Mouse (Mus musculus): Measurements from ENCODE around the gene Pkp4. TPM values are rescaled to one million over a fixed set of nuclear protein-coding genes. Genes with fewer than 3 reads are reported as not detected.
"Not testable (repeated sequence)": the region's sequence is repeated elsewhere in the genome, so short reads cannot be mapped to it uniquely, and the experiment has no call there.

Gene Pkp4
- polyA plus RNA-seq, 1 experiment from 2014 or later = 16.2 TPM

DNA sequence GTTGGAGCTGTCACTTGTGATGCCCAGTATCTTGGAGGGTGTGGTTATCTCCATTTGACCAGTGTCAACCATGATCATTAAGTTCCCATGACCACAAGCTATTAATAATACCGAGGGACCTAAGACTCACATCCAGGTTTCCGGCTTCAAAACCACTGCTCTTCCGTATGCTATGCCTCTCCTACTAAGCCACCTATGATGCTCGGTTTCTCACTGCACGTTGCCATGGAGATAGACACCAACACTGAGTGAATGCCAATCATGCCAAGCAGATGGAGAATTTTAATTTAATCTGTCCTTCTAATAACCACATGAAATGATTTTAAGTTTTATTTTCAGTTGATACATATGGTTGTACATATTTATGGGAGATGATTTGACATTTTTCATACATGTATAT is 229.3 kb downstream of the Pkp4 start:
- Histone ChIP-seq H3K9me3 (ENCODE audit: control insufficient read depth, low read length) (no peaks in the 10 kb centered on the region), H3K36me3 (ENCODE audit: control insufficient read depth, insufficient read depth, low read length) (no peaks in the 10 kb centered on the region), H3K27me3 (ENCODE audit: control insufficient read depth, insufficient read depth, low read length) (no peaks in the 10 kb centered on the region), H3K4me3 (ENCODE audit: low read depth, low read length) (no peak overlapping the region), H3K9ac (ENCODE audit: low read length) (no peak overlapping the region), H3K4me2 (ENCODE audit: low read depth) (no peak overlapping the region), H3K27ac (ENCODE audit: low read depth, low read length) (no peak overlapping the region), H3K4me1 (ENCODE audit: control insufficient read depth, insufficient read depth, low read length) (no peaks in the 10 kb centered on the region)
- DNase-seq (ENCODE audit: low spot score) (no peak), ATAC-seq (ENCODE audit: insufficient read depth, low FRiP score, low TSS enrichment) (no peak)
- WGBS = 93% methylated on average over 5 of the region's 5 CpGs

DNA sequence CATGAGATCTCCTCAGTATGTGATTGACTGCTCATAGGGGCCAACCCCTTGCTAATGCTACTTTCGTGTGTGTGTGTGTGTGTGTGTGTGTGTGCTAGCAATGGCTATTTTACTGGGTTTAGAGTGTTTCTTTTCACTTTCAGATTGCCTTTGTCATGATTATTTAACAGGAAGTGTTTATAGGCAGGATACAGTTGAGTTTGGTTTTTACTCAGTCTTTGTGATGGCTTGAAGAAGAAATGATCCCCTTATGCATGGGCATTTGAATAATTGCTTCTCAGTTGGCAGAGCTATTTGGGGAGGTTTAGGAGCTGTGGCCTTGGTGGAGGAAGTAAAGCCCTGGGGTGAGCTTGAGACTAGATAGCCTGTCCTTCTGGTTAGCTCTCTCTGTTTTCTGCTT is 232.5 kb downstream of the Pkp4 start:
- no peak for DNase-seq (ENCODE audit: low spot score)
- no peaks in the 10 kb centered on the region for H3K27me3 ChIP-seq (ENCODE audit: control insufficient read depth, insufficient read depth, low read length)
- no peaks in the 10 kb centered on the region for H3K4me1 ChIP-seq (ENCODE audit: control insufficient read depth, insufficient read depth, low read length)
- H3K9ac ChIP-seq (ENCODE audit: low read length) = no peak overlapping the region
- H3K27ac ChIP-seq (ENCODE audit: low read depth, low read length) = no peak overlapping the region
- no peak overlapping the region for H3K4me2 ChIP-seq (ENCODE audit: low read depth)
- no peaks in the 10 kb centered on the region for H3K9me3 ChIP-seq (ENCODE audit: control insufficient read depth, low read length)
- H3K36me3 ChIP-seq (ENCODE audit: control insufficient read depth, insufficient read depth, low read length) = no peaks in the 10 kb centered on the region
- no peak for ATAC-seq (ENCODE audit: insufficient read depth, low FRiP score, low TSS enrichment)
- no peak overlapping the region for H3K4me3 ChIP-seq (ENCODE audit: low read depth, low read length)
- 77% methylated on average over 1 of the region's 1 CpGs for WGBS

DNA sequence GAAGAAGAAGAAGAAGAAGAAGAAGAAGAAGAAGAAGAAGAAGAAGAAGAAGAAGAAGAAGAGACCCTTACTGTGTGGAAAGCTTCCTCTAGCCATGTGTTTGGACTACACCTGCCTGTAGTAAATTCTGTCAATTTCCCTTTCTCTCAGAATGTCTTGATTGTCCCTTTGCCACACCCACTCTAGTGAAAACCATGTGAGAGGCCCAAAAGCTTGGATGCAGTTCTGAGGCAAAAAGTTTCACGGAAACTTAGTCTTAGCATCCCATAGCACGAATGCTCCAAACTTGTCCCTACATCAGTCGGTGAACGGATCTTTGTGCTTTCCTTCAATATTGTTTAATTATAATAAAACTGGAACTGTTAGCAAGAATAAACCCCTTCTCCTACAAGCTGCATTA is 234.0 kb downstream of the Pkp4 start:
- no peaks in the 10 kb centered on the region for H3K36me3 ChIP-seq (ENCODE audit: control insufficient read depth, insufficient read depth, low read length)
- no peak overlapping the region for H3K4me3 ChIP-seq (ENCODE audit: low read depth, low read length)
- no peaks in the 10 kb centered on the region for H3K27me3 ChIP-seq (ENCODE audit: control insufficient read depth, insufficient read depth, low read length)
- ATAC-seq (ENCODE audit: insufficient read depth, low FRiP score, low TSS enrichment) = no peak
- no peaks in the 10 kb centered on the region for H3K4me1 ChIP-seq (ENCODE audit: control insufficient read depth, insufficient read depth, low read length)
- no peak overlapping the region for H3K9ac ChIP-seq (ENCODE audit: low read length)
- H3K9me3 ChIP-seq (ENCODE audit: control insufficient read depth, low read length) = no peaks in the 10 kb centered on the region
- H3K27ac ChIP-seq (ENCODE audit: low read depth, low read length) = no peak overlapping the region
- H3K4me2 ChIP-seq (ENCODE audit: low read depth) = no peak overlapping the region
- WGBS = 96% methylated on average over 4 of the region's 4 CpGs
- no peak for DNase-seq (ENCODE audit: low spot score)

DNA sequence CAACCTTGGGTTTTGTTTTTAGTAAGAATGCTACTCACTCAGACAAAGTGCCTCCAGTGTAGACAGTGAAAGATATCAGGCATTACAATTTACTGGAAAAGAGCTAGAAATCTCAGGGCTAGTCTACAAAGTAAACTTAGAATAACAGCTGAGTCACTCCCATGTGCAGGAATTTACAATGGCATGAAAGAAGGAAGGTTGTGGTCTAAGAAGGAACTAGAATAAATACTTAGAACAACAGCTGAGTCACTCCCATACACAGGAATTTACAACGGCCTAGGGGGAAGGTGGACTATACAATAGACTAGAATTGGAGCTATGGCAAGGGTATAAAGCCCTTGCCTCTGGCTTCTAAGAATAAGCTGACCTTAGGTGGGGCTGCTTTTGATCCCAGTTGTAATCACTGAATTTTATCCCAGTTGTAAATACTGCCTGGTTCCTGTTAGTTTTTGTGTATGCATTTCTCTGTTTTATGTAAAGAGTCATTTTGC is 234.6 kb downstream of the Pkp4 start:
- H3K9ac ChIP-seq (ENCODE audit: low read length) = not testable (repeated sequence)

DNA sequence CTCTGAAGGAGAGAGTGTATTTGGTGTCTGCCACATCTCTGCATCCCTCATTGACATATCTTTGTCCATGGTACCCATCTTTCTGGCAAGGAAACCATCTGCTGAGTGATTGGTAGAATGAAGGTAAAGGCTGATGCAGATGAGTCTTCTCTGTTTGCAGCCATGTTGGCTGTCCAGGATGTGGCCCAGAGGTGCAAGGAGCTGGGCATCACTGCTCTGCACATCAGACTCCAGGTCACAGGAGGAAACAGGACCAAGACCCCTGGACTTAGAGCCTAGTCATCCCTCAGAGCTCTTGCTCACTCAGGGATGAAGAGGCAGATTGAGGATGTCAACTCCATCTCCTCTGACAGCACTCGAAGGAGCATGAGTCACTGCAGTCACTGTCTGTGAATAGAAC is 235.9 kb downstream of the Pkp4 start:
- Histone ChIP-seq H3K9ac (ENCODE audit: low read length) (no peak overlapping the region), H3K4me2 (ENCODE audit: low read depth) (no peak overlapping the region), H3K9me3 (ENCODE audit: control insufficient read depth, low read length) (no peaks in the 10 kb centered on the region), H3K4me1 (ENCODE audit: control insufficient read depth, insufficient read depth, low read length) (no peaks in the 10 kb centered on the region), H3K36me3 (ENCODE audit: control insufficient read depth, insufficient read depth, low read length) (no peaks in the 10 kb centered on the region), H3K27ac (ENCODE audit: low read depth, low read length) (no peak overlapping the region), H3K27me3 (ENCODE audit: control insufficient read depth, insufficient read depth, low read length) (no peaks in the 10 kb centered on the region), H3K4me3 (ENCODE audit: low read depth, low read length) (no peak overlapping the region)
- 92% methylated on average over 1 of the region's 1 CpGs for WGBS
- ATAC-seq (ENCODE audit: insufficient read depth, low FRiP score, low TSS enrichment) = no peak
- DNase-seq (ENCODE audit: low spot score) = no peak

More for the DNA sequence above, 234.6 kb downstream of the Pkp4 start:
- H3K4me3 ChIP-seq (ENCODE audit: low read depth, low read length); H3K36me3 ChIP-seq (ENCODE audit: control insufficient read depth, insufficient read depth, low read length); H3K4me1 ChIP-seq (ENCODE audit: control insufficient read depth, insufficient read depth, low read length); H3K27ac ChIP-seq (ENCODE audit: low read depth, low read length); DNase-seq (ENCODE audit: low spot score); H3K9me3 ChIP-seq (ENCODE audit: control insufficient read depth, low read length); H3K4me2 ChIP-seq (ENCODE audit: low read depth); ATAC-seq (ENCODE audit: insufficient read depth, low FRiP score, low TSS enrichment); H3K27me3 ChIP-seq (ENCODE audit: control insufficient read depth, insufficient read depth, low read length): not testable (repeated sequence)
- 85% methylated on average over 1 of the region's 1 CpGs for WGBS

DNA sequence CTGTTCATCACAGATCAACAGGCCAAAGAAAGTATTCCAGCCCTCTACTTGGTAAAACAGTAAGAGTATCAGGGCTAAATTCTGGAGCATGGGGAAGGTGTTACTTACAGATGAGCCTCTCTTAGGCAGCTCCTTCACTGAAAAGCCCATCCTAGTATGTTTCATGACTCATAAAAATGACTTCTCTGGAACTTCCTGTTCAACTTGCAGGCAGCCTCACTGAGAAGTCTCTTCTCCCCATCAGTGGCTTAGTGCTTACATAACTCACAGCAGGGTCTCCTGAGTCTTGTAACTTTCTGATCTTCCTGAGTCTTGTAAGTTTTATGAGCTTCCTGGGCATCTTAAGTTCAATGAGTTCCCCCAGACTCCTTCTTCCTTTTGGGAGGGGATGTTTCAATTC is 236.9 kb downstream of the Pkp4 start:
- ATAC-seq (ENCODE audit: insufficient read depth, low FRiP score, low TSS enrichment) (no peak), DNase-seq (ENCODE audit: low spot score) (no peak)
- Histone ChIP-seq H3K27me3 (ENCODE audit: control insufficient read depth, insufficient read depth, low read length) (no peaks in the 10 kb centered on the region), H3K27ac (ENCODE audit: low read depth, low read length) (no peak overlapping the region), H3K4me1 (ENCODE audit: control insufficient read depth, insufficient read depth, low read length) (no peaks in the 10 kb centered on the region), H3K36me3 (ENCODE audit: control insufficient read depth, insufficient read depth, low read length) (no peaks in the 10 kb centered on the region), H3K4me2 (ENCODE audit: low read depth) (no peak overlapping the region), H3K4me3 (ENCODE audit: low read depth, low read length) (no peak overlapping the region), H3K9ac (ENCODE audit: low read length) (no peak overlapping the region), H3K9me3 (ENCODE audit: control insufficient read depth, low read length) (no peaks in the 10 kb centered on the region)

DNA sequence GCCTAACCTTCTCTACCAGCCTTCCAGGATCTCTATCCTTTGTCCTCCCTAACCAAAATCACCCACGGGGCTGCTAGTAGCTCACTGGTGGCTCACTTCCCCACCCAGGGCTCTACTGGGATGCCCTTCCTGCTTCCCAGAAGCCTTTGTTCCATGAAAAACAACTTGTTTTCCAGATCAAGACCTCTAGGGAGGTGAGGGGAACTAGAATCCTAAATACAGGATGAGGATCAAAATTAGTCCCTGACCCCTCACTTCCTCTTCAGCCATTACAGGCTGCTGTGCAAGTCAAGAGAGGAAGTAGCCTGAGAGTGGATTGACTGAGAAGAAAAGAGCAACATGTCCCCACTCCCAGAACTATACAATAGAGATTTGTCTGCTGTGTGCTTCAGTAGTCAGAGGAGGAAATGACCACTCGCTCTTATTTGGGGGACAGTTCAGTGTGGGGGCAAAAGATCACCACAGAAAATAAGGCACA is 240.3 kb downstream of the Pkp4 start:
- no peak overlapping the region for H3K4me2 ChIP-seq (ENCODE audit: low read depth)
- H3K4me3 ChIP-seq (ENCODE audit: low read depth, low read length) = no peak overlapping the region
- no peak overlapping the region for H3K9ac ChIP-seq (ENCODE audit: low read length)
- no peaks in the 10 kb centered on the region for H3K27me3 ChIP-seq (ENCODE audit: control insufficient read depth, insufficient read depth, low read length)
- ATAC-seq (ENCODE audit: insufficient read depth, low FRiP score, low TSS enrichment) (no peak), DNase-seq (ENCODE audit: low spot score) (no peak)
- H3K27ac ChIP-seq (ENCODE audit: low read depth, low read length) = no peak overlapping the region
- no peaks in the 10 kb centered on the region for H3K4me1 ChIP-seq (ENCODE audit: control insufficient read depth, insufficient read depth, low read length)
- H3K36me3 ChIP-seq (ENCODE audit: control insufficient read depth, insufficient read depth, low read length) = no peaks in the 10 kb centered on the region
- no peaks in the 10 kb centered on the region for H3K9me3 ChIP-seq (ENCODE audit: control insufficient read depth, low read length)
- 68% methylated on average over 2 of the region's 2 CpGs for WGBS

DNA sequence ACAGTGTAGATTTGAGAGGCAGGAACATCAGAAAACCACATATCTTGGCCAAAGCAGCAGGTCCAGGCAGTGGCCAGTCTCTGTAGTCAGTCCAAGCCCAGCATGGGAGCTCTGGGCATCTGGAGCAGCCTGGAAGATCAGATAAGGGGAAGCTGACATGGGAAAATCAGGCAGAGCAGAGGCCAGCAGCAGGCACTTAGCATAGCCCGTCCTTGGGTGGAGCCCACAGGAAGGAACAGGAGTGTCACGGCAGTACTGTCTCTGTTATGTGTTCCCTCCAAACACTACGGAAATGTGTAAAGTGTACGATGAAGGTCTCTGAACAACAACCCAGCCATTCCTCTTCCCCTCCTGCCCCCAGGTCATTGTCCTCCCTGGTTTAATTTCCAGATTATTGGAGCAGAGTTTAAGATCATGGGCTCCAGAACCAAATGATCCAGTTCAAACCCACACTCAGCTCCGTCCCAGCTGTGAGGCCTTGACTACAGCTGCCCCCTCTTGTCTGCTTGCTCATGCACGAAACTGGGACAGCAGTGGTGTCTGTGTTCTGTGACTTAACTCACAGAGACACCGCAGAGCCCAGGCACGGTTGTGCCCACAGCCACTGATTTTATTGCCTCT is 241.3 kb downstream of the Pkp4 start:
- H3K4me2 ChIP-seq (ENCODE audit: low read depth) = no peak overlapping the region
- 0 out of 2 replicates have a peak overlapping the region, but pooled peaks have one; percentile 23 for H3K27ac ChIP-seq (ENCODE audit: low read depth, low read length)
- no peak for ATAC-seq (ENCODE audit: insufficient read depth, low FRiP score, low TSS enrichment)
- no peaks in the 10 kb centered on the region for H3K9me3 ChIP-seq (ENCODE audit: control insufficient read depth, low read length)
- DNase-seq (ENCODE audit: low spot score) = no peak
- H3K4me1 ChIP-seq (ENCODE audit: control insufficient read depth, insufficient read depth, low read length) = no peaks in the 10 kb centered on the region
- H3K9ac ChIP-seq (ENCODE audit: low read length) = no peak overlapping the region
- no peak overlapping the region for H3K4me3 ChIP-seq (ENCODE audit: low read depth, low read length)
- no peaks in the 10 kb centered on the region for H3K27me3 ChIP-seq (ENCODE audit: control insufficient read depth, insufficient read depth, low read length)
- H3K36me3 ChIP-seq (ENCODE audit: control insufficient read depth, insufficient read depth, low read length) = no peaks in the 10 kb centered on the region
- WGBS = 63% methylated on average over 8 of the region's 8 CpGs

DNA sequence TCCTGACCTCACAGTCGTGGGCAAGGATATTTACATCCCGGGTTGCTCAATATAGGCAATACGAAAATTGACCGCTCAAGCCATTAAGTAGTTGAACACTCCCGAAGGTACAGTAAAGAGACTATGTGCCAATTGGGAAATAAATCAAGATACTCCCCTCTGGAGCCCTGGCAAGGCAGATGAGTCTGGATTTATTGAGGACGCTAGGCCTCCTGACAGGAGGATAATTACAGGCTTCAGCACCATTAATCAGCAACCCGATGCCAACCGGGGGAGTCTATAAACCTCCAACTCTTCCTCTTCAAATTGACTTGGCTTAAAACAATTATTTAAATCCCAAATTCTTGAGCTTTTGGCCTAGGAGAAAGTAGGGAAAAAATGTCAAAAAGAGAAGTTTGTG is 243.4 kb downstream of the Pkp4 start:
- WGBS = 52% methylated on average over 8 of the region's 8 CpGs
- Histone ChIP-seq H3K9ac (ENCODE audit: low read length) (no peak overlapping the region), H3K4me3 (ENCODE audit: low read depth, low read length) (no peak overlapping the region), H3K27me3 (ENCODE audit: control insufficient read depth, insufficient read depth, low read length) (no peaks in the 10 kb centered on the region), H3K4me1 (ENCODE audit: control insufficient read depth, insufficient read depth, low read length) (no peaks in the 10 kb centered on the region), H3K4me2 (ENCODE audit: low read depth) (no peak overlapping the region), H3K27ac (ENCODE audit: low read depth, low read length) (no peak overlapping the region), H3K9me3 (ENCODE audit: control insufficient read depth, low read length) (no peaks in the 10 kb centered on the region), H3K36me3 (ENCODE audit: control insufficient read depth, insufficient read depth, low read length) (no peaks in the 10 kb centered on the region)
- 0 out of 2 replicates have a peak, but pooled peaks have one; percentile 43 for ATAC-seq (ENCODE audit: insufficient read depth, low FRiP score, low TSS enrichment)
- DNase-seq (ENCODE audit: low spot score) = no peak

Data from neural tube, embryonic 11.5 days (tissue).